Mouse (Mus musculus) frontal cortex, postnatal 14 days (tissue): ENCODE measurements around the gene Ucn.

Experiments used
- DNase-seq, 2 experiments: peaks; one replicate each; pipeline ENCODE4 v3.0.0; 2022; ENCODE audit warnings: low spot score in 2 of 2

Gene Ucn

DNA sequence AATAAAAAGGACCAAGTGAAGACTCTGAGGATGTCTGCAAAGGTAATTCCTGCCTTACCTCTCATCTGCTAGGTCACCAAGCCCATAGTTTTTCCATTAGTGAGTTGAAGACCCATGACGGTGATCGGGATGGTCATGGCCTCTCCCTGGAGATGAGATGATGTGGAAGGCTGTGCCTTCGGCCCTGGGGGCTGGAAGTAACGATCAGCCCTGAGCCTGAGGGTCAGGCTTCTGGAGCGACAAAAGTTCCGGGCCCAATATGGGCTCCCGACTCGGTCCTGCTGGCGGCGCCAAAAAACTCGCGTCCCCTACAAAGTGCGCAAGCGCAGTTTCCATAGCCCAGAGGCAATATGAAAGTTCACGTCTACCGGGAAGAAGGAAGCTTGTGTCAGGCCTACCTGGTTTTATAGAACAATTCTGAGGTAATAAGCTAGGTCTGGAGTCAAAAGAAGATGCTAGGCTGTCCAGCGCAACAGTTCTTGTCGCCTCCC, 30.6 kb downstream of the Ucn start, which contains the start of gene Slc30a3:
TSS of gene Slc30a3 (minus strand) at position 238 of the 491 bp plus-strand sequence.
- no peak for DNase-seq

DNA sequence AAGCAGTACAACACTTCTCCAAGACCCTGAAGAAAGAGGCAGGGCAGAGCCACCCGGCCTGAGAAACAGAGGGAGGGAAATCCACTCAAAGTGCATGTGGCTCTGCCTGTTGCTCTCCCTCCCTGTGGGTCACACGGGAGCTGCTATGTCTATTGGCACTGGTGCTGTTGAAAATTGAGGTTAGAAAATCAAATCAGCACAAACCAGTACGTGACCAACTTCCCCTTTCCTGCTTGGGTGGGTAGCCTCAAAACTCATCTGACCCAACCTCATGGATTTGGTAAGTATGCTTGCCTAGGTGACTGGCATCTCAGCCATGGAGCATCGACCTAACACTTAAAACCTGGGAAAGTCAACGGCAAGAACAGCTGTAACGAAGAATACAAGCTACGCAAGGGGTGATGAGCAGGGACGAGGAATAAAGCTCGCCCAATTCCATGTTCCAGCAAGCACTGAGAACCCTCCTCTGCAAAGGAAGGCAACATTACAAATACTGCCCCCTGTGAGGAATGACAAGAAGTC, 32.8 kb downstream of the Ucn start, which contains the start of gene Dnajc5g:
TSS of gene Dnajc5g (plus strand) at position 472 of the 522 bp plus-strand sequence.
- DNase-seq: no peak

DNA sequence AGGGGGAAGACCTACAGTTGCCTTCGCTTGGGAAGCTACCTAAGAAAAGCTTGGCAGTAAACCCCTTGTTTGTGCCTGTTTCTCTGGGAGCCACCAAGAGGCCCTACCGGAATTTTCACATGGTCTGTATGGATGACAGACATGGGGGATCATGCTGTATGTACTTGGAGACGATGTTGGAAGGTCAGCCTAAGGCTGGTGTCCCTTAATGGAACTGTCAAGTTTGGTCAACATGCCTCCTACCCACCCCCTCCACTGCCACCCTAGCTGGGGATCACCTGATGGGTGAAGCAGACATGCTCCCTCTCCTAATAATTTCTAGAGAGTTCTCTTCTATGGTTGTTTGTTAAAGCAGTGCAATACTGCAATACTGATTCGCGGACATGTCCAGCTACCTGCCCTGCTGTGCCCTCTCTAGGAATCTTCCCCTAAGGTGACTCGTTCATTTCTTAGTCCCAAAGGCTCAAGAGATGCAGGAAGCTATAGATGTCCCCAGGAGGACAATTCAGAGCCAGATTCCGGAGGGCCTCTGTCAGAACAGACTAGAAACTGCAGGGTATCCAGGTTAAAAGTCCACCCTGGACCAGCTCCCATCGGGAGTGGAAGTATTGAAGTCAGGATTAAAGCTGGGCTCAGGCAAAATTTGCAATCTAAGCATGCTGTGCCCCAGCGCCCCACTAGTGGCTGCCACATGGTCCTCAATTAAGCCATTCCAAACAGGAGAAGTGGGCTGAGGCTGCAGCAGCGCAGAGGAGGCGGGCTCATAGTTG, 42.7 kb downstream of the Ucn start:
- DNase-seq: no peak

DNA sequence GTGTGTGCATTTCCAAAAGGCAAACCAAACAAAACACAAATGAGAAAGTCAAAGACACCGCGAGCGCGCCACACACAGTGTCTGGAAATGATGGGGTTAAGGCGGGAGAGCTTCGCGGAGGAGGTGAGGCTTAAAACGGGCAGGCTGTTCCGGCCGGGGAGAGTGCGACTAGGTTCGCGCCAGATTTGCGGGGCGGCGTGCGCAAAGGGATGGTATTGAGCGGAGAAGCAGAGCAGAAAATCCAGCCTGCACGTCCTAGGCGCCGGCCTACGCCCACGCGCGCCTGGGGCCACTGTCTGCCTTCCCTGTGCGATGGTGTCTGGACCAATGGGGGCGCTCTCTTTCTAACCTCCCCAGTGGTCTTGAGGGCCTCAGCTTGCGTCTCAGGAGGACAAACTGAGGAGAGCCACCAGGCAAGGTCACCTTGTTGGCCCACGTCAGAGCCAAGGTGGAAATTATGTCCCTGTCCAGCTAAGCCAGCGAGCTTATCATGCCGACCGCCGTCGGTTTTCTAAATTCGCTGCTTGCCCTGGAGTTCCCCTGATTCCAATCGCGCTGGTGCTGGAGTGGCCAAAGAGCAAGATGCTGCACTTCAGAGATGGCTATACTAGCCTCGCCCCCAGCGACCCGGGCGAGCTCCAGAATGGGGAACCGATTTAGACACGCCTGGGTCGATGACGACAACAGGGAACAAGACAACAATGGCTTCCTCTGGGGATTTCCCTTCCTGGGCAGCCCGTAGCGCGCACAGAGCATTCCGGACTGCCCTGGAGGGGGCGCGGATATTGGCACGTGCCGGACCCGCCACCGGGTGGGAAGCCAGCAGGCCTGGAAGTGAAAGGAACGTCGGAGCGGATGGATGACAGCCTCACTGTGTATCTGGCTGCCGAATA, 43.6 kb downstream of the Ucn start:
- no peak for DNase-seq

DNA sequence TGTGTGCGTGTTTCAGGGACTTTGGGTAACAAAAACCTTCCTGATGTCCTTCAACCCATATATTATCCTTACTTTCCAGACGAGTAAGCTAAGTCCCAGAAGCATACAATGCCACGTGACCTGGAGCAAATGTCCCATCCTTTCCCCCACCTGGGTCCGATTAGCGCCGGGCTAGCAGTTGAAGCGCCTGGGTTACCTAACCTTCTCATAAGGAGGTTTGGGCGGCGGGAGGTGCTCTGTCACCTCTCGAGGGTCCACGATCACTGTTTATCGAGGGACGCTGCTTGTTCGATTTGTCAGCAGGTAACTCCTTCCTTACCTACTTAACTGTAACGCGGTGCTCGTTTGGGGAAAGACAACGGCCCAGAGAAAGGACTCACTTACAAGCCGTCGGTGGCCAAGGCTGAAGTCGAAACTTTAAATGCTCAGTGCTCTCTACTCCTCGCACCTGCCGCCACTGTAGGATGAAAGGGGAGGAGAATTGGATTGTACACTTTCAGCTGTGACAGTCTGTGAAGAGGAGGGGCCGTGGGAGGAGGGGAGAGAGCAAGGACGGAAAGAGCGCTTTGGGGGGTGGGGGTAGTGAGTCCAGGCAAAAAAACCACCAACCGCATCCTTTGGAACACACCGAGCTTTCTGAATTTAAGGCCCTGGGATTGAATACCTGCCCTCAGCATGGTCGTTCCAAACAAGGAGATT, 44.4 kb downstream of the Ucn start:
- no peak for DNase-seq

DNA sequence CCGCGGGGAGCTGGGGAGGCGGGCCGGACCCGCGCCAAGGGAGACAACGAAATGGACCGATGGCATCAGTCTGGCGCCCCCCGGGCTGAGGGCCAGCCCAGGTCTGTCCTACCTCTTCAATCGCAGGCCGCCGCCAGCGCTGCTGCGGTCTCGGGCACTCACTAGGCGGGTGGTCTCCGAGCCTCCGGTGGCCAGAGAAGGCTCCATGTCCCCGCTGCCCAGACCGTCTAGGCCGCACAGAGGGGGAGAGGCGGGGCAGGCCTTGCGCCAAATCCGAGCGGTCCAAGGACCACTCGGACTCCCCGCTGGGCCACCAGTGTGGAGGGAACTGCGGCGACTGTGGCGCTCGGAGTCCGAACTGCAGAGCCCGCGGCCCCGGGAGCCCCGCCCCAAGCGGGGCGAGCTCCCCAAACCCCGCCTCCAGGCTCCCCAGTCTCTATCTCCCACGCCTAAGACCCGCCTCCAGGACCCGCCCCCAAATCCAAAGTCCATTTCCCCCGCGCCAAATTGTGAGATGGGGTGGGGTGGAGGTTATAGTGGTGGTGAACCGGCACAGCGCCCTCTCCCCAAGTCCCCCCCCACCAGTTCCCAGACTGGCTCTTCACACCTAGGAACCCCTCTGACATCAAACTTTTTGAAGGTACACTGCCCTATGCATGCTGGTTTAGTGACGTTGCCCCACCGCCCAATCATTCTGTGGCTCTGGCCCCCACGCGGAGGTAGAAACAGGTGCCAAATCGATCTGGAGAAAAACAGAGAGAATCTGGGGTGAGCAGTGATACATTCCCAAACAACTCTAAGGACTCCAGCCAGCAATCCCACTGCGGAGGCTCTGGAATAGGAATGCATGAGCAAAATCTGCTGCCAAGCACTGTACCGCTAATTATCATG, 45.2 kb downstream of the Ucn start:
- DNase-seq: peak in 1 of 2 experiments; percentile 38

DNA sequence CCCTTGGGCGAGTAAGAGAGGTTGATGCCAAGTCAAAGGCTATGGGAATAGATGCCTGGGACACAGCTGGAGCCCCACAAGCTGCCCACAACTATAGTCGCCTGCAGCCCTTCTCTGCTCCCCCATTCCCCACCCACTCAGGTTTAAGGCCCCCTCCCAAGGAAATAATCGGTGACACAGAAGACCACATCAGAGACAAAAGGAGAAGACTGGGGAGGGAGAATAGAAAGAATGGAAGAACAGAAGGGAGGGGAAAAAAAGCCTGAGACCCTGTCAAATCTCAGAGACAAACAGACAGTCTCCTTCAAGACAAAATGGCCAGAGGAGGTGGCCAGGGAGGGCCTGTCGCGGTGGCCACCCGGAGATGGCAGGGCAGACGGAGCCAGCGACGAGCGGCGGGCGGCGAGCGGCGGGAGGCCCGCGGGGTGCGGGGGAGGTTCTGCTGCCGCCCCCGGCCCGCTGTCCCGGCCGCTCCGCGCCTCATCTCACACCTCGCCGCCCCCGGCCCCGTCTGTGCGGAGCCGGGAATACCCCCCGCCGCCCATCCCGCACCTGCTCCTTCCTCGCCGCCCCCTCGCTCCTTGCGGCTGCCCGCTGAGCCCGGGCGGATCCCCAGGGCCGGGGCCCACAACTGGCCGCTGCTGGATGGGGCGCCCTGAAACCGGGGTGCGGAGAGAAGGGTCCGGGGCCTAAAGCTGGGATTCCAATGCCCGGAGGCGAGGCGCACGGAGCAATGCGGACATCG, 46.2 kb downstream of the Ucn start:
- DNase-seq: no peak
